Mouse (Mus musculus): ENCODE measurements around the gene Gcnt1.

- TF ChIP-seq CTCF (IDR thresholded peaks at IDR 0.05; ENCODE audit: insufficient read depth, low read length): no peak
- TF ChIP-seq POLR2A (IDR thresholded peaks at IDR 0.05; ENCODE audit: borderline replicate concordance, extremely low read depth, low read depth, low read length): no peak
These were observed 6.2 kb upstream of the Gcnt1 start for GRCm38 (mm10) chr19:17378845-17379244.
